Mouse (Mus musculus): ENCODE measurements around the gene Prtn3. TPM values are rescaled to one million over a fixed set of nuclear protein-coding genes. Genes with fewer than 3 reads are reported as not detected.

Prtn3 gene
- total RNA-seq (2022): not detected

DNA sequence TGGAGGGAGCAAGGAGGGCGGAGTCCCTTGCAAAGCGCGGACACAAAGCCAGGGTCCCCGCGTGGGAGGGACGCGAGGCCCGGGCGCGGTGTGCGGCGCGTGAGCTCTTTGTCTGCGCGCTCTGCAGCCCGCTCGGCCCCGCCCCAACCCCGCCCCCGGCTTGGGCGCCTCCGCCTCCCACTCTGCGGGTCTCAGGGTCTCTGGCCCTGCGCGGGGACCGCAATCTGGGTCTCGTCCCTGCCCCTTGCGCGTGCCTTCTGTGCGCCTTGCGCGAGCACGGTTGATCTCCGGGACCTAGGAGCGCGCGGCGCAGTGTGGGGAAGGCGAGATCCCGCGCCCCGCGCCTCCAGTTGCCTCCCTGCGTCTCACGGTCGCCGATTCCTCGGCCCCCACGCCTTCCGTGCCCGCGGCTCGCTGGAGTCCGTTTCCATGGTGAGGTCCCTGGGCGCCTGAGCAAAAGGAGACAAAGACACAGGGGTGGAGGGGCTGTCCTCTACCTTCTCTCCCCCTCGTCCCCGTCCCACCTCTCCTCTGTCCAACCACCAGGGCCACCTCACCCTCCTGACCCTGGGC, at the start of gene Prtn3, which contains the start of gene Plppr3:
Prtn3 (plus strand) TSS at position 187 of the 573 bp plus-strand sequence.
Plppr3 (minus strand) TSS at position 345 of the 573 bp plus-strand sequence.
- DNase-seq (ENCODE audit: low spot score in 2 of 2): no peak

DNA sequence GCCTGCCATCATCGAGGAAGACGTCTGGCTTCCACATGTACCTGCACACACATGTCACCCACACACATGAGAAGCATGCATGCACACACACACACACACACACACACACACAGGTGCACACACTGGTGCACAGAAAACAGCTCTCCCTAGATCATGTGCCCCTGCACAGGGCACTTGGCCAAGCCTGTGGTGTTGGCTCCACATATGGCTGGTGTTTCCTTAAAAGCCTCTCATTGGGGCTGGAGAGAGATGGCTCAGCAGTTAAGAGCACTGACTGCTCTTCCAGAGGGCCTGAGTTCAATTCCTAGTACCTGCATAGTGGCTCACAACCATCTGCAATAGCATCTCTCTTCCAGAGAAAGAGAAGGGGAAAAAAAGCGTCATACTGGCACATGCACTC, 42.7 kb upstream of the Prtn3 start:
- no peak for DNase-seq (ENCODE audit: low spot score in 2 of 2)

DNA sequence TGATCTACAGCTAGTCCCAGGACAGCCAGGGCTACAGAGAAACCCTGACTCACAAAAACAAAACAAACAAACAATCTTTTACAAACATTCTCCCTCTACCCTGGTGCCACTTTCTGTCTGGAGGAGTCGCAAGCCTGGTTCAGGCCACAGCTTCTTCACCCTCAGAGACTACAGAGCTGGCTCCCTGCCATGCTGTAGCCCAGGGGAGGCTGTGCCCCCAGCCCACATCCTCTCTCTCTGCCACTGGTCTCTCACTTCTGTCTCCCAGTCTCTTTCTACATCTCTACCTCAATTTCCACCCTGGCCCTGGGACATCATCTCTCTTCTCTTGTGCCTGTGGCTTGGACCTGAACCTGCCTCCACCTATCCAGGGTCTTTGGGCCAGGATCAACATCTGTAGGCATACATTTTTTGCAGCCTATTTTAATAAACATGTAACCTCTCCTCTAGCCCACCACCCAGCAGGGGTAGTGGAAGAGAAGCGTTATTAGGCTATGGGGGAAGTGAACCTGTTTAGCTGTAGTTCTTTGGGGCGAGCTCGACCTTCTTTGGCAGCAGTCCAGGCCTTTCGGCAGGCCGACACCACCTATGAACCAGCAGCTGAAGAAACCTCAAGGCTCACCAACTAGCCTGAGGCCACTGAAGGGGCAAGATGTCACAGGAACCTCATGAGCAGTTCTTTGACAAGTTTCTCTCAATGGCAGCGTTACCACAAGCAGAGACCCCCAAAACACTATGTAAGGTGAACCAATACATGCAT, 42.1 kb upstream of the Prtn3 start:
- DNase-seq (ENCODE audit: low spot score in 2 of 2): no peak

DNA sequence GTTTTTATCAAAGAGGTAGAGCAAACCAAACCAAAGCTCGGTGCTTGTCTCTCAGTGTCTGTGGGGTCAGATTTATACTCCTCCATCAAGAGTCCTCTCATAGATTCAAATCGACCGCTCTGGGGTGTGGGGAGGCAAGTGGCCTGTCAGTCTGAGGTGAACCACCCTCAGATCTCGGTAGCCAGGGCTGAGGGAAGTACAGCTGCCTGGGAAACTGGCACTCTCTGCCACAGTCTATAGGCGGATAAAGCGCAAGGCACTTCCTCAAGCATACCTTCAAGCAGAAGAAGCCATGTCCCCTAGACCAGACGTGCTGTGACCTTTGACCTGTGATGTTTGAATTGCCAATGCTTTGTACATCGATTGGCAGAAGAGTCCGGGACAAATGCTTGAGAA, 41.5 kb upstream of the Prtn3 start:
- DNase-seq (ENCODE audit: low spot score in 2 of 2): no peak

DNA sequence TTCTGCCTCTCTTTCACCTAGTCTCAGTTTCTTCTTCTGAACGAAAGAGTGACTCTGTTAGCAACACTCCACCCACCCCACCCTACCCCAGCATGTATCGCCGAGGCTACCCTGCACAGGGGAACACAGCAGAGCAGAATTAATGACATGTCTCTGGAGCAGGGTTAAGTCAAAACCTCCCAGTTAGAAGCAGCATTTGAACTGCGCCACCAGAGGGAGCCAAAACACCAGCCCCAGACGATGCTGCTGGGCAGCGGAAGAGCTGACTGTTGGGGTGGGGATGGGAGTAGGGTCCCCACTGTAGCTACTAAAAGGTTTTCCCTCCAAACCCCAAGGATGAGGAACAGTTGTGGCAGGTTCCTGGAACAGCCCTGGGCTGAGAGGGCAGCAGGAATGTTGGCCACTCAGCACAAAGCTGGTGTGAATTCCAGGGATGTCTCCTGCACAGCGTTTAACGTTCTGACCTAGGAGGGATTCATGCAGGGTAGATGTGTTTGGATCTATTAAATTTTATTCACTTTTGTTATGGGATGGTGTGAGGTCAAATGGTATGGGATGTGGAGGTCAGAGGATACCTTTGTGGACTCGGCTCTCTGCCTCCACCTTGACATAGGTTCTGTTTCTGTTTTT, 39.4 kb upstream of the Prtn3 start:
- no peak for DNase-seq (ENCODE audit: low spot score in 2 of 2)

DNA sequence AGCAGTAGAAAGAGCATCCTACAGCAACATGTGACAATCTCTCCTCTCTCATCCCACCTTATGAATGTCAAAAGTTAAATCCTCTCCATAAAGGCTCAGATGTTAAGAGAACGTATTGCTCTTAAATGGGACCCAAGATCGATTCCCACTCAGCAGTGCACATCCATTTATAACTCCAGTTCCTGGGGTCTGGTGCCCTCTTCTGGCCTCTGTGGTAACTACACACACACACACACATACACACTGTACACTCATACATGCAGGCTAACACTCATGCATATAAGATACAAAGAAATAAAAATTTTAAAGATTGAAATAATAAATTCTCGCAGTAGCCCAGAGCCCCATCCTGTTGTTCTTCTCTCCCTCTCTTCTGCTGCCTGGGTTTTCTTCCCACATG, 37.4 kb upstream of the Prtn3 start:
- no peak for DNase-seq (ENCODE audit: low spot score in 2 of 2)

DNA sequence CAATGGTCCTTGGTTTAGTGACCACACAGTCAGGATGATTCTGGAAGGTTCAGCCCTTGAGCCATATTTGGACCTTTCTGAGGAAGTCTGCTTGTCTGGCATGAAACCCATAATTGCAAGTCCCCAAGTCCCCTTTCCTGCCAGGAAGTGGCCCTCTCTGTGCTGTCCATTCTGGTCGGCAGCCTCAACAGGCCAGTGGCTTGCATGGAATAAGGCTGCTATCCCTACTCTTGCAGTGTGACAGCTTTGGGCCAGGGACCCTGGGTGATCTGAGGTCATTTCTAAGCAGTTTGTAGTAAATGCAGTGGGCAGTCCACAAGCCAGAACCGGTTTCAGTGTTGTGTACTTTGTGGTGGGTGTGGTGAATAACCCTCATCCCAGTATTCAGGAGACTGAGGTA, 36.1 kb upstream of the Prtn3 start:
- no peak for DNase-seq (ENCODE audit: low spot score in 2 of 2)

DNA sequence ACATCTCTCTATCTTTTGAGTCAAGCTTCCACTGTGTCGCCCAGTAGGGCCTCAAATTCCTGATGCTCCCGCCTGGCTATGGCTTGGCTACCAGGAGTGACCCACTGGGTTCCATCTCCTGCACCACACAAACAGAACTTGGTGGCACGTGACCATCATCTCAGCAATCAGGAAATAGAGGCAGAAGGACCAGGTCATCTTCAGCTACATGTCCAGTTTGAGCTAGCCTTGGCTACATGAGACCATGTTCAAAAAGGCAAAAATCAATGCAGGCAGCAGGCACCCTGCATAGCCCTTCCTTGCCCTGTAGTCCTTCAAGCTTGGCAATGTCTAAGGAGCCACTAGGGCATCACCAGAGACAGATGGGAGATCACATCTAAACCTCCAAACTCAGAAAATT, 34.2 kb upstream of the Prtn3 start:
- no peak for DNase-seq (ENCODE audit: low spot score in 2 of 2)

DNA sequence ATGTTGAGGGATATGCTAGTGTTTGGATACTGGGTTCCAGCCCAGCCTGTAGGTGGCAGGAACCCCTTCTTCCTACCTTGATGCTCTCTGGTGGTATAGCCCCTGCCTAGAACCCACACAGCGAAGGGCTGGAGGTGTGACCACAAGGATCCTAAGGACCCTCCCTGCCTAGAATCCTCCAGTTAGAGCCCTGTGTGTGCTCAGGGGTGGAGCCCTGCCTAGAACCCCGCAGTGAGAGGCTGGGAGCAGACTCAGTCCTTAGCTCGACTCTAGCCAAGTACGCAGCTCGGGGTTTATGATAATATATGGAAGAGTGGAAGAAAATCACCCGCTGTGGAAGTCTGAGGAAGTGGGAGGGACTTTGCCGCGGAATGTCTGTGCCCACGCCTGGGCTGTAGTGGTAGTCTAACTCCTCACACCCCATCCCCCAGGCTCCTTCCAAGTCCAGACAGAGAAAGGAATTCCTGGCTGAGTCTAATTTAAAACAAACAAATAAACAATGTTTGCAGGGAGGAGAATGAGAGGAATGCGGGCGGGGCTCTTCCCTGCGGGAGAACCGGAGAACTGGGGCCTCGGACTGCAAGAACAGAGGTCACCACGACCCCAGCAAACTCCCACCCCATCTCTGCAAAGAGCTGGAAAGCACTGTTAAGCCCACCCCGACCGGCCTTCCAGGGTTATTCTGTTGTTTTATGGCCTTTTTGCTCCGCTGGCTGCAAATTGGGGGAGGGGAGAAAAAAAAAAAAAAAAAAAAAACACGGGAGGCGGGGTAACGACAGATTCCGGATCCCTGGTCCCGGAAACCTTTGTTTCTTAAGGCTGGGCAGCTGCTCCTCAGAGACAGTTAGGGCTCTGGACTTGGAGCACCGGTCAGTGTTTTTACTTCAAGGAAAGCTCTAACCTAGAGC, 33.4 kb upstream of the Prtn3 start:
- no peak for DNase-seq (ENCODE audit: low spot score in 2 of 2)

DNA sequence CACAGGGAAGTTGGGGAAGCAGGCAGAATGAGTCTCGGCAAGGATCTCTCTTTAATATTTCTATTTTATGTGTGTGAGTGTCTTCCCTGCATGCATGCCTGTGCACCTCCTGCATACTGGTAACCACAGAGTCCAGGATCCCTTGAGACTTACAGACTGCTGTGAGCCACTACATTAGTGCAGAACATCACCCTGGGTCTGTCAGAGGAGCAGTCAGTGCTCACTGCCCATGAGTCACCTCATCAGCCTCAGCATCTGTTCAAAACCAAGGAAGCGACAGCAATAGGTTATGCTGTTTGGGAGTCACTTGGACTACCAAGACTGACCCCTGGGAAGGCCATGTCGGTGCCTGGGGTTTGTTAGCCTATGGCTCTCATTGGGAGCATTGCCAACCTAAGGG, 32.0 kb upstream of the Prtn3 start:
- DNase-seq (ENCODE audit: low spot score in 2 of 2): no peak

DNA sequence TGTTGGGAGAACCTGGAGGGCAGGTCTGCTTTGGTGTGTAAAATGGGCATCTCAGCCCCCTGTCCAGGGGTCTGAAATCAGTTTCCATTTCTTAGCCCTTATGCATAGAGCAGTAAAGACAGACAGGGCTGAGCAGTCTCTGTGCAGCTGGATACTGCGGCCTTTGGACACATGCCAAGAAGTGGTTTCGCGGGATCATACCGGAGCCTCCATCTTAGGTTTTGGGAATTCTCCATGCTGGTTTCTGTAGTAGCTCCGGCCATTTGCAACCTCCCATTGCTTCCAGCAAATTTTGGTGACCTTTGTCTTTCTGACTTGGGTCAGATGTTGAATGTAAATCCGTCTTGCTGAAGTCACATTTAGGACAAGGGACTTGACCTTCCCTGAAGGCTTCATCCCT, 30.8 kb upstream of the Prtn3 start:
- DNase-seq (ENCODE audit: low spot score in 2 of 2): no peak

DNA sequence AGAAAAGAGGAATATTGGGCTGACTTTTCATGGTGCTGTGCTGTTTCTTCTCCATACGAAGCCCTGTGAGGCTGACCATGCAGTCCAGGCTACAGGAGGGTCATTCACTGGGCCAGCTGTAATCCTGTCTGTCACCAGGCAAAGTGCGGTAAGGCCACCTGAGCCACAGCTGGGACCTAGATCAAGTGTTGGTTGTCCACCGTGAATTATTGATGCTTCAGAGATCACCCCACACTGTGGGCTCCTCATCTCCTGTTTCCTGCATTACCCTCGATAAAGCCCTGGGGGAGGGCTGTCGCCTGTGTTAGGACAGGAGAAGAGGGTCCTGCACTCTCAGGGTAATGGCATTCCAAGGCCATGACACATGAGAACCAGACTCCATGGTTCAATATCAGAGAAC, 27.7 kb upstream of the Prtn3 start:
- no peak for DNase-seq (ENCODE audit: low spot score in 2 of 2)

DNA sequence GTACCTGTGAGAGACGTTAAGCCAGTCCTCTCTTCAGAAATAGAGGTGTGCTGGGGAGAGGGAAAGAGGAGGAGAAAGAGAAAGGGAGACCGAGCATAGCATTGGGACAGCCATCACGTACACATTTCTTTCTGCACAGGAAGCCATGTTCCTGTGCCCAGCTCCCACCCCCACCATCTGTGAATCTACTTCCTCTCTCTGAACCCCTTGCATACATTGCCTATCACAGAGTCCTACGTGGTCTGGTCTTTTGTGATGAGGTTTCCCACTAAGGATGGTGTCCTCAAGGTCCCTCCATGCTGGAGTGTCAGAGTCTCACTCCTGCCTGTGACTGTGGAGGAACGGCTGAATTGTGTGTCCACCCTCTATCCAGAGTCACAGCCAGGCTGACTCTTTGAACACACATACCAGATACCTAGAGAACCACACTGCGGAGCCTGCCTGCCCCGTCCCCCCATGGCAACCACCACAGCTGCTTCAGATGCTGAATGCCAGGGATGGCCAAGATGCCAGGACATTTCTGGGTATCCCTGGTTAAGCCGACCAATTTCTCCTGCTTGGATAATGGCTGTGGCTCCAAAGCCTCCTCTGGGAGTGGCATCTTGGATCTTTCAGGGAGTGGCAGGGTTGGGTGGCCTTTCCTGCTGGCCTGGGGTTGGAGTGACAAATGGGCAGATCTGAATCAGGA, 24.2 kb upstream of the Prtn3 start:
- no peak for DNase-seq (ENCODE audit: low spot score in 2 of 2)

DNA sequence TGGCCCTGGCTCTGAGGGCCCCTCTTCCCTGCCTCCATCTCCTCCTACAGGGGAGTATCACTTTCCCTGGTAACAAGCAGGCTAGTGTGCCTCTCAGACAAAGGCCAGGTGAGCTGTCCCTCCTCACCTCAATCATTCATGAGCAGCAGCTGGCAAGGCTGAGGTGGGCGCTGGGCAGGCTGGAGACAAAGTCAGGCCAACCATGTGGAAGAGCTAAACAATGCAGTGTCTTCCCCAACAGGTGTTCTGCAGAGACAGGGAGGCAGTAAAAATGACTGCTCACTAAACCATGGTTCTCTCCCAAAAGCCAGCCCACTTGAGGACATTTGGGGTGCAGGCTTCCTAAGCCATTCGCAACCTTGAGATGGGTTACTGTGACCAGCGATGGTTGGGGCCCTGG, 22.6 kb upstream of the Prtn3 start:
- no peak for DNase-seq (ENCODE audit: low spot score in 2 of 2)

DNA sequence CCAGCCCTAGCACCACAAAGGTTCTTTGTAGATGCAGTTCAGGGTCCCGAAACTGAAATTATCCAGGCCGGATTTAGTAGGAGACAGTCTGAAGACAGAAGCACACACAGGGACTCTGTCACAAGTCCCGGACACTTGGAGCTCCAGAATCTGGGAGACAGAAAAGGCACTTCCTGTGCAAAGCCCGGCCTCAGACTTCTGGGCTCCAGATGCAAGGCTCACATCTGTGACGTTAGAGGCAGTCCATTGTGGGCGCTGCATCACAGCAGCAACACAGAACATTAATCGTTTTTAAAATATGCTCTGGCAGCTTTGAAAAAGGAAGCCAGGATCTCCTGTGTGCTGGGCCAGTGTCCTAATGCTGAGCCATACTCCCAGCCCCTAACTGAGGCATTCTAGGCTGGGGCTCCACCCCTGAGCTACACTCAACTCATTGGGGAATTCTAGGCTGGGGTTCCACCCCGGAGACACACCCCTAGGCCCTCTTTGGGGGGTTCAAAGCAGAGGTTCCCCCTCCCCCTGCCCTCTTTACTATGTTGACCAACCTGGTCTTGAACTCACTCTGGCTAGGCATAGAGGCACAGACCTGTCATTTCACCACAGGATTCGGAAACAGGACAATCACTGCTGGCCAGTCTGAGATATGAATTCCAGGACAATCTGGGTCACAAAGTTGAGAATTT, 22.0 kb upstream of the Prtn3 start:
- no peak for DNase-seq (ENCODE audit: low spot score in 2 of 2)

DNA sequence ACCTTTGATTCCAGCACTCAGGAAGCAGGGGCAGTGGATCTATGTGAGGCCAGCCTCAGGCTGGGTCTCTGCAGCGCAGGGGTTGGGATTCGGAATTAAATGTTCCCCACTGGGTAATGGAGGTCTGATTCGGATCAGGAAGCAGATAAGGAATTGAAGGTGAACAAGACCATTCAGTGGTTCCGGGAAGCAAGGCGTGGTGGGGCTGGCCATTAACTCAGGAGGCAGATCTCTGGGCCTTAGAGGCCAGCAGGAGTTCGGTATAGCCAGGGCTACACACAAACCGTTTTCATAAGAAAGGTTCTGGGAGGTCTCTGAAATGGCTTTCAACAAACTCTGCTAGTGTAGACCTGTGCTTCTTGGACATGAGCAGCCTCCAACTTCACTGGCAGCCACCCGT, 21.4 kb upstream of the Prtn3 start:
- DNase-seq (ENCODE audit: low spot score in 2 of 2): no peak

DNA sequence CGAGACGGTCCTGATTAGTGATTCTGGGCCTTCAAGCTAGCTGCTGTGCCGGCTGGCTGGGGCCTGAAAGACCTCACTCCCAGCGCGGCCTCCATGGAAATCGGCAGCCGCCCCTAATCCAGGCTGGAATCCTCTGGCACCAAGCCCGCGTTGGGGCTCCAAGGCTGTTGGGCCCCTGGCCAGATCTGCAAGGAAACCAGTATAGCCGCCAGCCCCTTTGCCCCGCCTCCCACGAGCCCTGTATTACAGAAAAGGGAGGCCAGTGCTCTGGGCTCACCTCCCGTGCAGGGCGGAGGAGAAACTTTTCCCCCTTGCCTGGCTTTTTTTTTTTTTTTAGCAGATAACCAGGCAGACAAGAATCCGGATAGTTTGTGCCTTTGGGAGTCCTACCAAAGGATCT, 20.9 kb upstream of the Prtn3 start:
- peak; percentile 90 to 94 for DNase-seq (ENCODE audit: low spot score in 2 of 2)

DNA sequence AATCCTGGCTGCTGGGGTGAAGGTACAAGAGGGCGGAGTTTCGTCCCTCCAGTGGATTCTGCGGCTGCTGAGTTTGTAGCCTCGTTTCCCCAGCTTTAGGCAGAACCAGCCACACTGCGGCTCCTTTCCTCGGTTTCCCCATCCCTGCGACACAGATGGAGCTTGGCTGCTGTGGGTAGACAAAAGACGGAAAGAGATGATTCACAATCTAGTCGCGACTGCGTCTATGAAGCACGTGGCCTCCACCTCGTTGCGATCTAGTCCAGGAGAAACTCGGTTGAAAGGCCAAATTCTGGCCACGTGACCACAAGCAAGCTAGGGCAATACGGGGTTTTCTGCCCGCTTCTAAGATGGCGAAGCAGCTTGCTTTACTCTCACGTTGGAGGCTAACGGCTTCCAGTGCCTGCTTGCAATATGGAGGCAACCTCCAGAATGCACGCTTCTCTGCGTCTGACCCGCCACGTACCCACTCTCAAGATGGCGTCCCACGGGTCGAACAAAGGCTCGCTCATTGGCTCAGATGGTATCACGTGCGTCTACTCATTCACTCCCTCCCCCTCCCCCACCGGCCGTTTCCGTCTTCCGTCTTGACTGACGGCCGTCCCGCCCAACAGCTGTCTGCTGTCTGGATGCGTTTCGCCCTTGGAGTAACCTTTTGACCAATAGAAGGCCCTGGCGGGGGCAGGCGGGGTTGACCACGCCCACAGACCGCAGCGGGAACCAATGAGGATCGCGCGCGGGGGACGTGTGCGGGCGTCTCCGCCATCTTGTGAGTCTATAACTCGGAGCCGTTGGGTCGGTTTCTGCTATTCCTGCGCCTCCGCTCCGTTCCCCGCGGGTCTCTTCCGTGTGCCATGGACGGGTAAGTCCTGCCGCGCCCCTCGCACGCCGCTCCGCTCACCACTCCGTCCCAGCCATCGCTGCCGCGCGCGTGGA, 20.1 kb upstream of the Prtn3 start, which contains the start of gene Ptbp1:
Ptbp1 (plus strand) TSS at position 568 of the 936 bp plus-strand sequence.
- peak; percentile 98 to 99 for DNase-seq (ENCODE audit: low spot score in 2 of 2)

DNA sequence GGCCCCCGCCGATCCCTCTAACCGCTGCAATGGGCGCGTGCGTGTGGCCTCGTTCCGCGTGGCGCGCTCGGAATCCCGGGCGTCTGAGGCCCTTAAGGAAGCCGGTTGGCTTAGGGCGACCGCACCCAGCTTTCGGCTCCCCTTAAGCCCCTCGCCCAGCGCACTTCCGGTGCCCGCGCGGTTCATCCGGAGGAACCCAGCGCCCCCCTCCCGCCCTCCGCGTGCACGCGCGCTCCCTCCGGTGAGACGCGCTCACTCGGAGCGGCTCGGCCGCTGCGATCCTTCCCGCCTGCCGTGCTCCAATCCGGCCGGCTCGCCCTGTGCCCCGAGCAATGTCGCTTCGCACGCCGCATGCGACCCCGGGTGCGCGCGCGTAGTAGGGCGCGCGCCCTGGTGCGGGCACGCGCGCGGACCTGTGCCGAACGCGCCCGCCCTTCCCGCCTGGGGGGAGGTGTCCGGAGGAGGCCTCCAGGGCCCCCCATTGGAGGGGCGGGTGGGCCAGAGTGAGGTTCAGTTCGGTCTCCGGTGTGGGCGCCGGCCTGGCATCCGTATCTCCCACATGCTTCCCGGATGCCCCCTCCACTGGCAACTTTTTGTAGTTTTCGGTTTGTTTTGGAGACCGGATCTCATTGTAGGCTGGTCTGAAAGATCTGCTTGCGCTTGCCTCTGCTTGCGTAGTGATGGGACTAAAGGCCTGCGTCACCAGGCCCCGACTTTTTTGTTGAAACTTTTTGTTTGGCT, 19.3 kb upstream of the Prtn3 start:
- peak in 1 of 2 experiments; percentile 50 for DNase-seq (ENCODE audit: low spot score in 2 of 2)

Data from gastrocnemius, adult 8-10 months (tissue).